Mouse (Mus musculus) heart, embryonic 15.5 days (tissue): ENCODE data around the gene Zfp451. TPM values are rescaled to one million over a fixed set of nuclear protein-coding genes. Genes with fewer than 3 reads are reported as not detected.

Experiments
- polyA plus RNA-seq: library from polyadenylated mRNA; unstranded; fragments of >200 nt; fragmentation: Nextera tagmentation; extraction: Ambion mirVana; gene quantifications from 2 replicates; pipeline ENCODE4 v1.2.1, GENCODE M21; 2015

Zfp451 gene
- polyA plus RNA-seq, 1 experiment from 2014 or later: 11.8 TPM

Other genes with a start within 250 kb of the Zfp451 start
- gene Prim2, start 144.8 kb downstream of the Zfp451 start, polyA plus RNA-seq: 15.7 and 21.0 TPM in 2 replicates
- 13.6 and 14.7 TPM in 2 replicates for gene Rab23, start 94.7 kb downstream of the Zfp451 start, polyA plus RNA-seq
- gene Bag2, start 56.8 kb downstream of the Zfp451 start, polyA plus RNA-seq: 74.3 and 76.3 TPM in 2 replicates
- gene Bend6, start 93.2 kb upstream of the Zfp451 start, polyA plus RNA-seq: 3.6 TPM in 2 replicates
- 21.4 and 23.4 TPM in 2 replicates for gene Dst, start 93.6 kb upstream of the Zfp451 start, polyA plus RNA-seq